Mouse (Mus musculus) heart, postnatal 10 days (tissue): ENCODE measurements around the gene Tmem104. TPM values are rescaled to one million over a fixed set of nuclear protein-coding genes. Genes with fewer than 3 reads are reported as not detected.
A peak's percentile ranks its signal among the peaks of the same experiment; 100 is the strongest.

Experiments
- DNase-seq, 2 experiments: peaks; one replicate each; pipeline ENCODE4 v3.0.0; 2021
- intact Hi-C: fragments of 180-260 bp; cut with DNase I; formaldehyde crosslinking; loops from one replicate; pipeline ENCODE4 v1.15.1; 2025
- total RNA-seq, 2 experiments: library from RNA; stranded (reverse); gene quantifications; 2 replicates each; pipeline ENCODE4 v1.2.3; 2021

Gene Tmem104
- total RNA-seq, 2 experiments from 2014 or later, result 10.9 TPM

- intact Hi-C loops, result loop anchor here (5.0 kb wide), 2 partner anchors 52 to 192 kb away; no protein-coding TSS in a partner anchor
- DNase-seq, result no peak
Measured at GRCm38 (mm10) chr11:115274178-115274577, 86.9 kb downstream of the Tmem104 start.

- DNase-seq, result no peak
- intact Hi-C loops, result loop anchor here (5.0 kb wide), 2 partner anchors 52 to 192 kb away; no protein-coding TSS in a partner anchor
Measured at GRCm38 (mm10) chr11:115274771-115275170, 87.5 kb downstream of the Tmem104 start.

- intact Hi-C loops, result no loop called here
- no peak for DNase-seq
Measured at GRCm38 (mm10) chr11:115275509-115275908, 88.2 kb downstream of the Tmem104 start.

- intact Hi-C loops, result no loop called here
- DNase-seq, result no peak
Measured at GRCm38 (mm10) chr11:115275954-115276353, 88.7 kb downstream of the Tmem104 start.

GRCm38 (mm10) chr11:115276780-115277603 is 89.7 kb downstream of the Tmem104 start, which contains the start of gene Fdxr:
Gene Fdxr, minus strand, starts transcription at chr11:115277050.
- peak; percentile 99 for DNase-seq
- intact Hi-C loops, result no loop called here

GRCm38 (mm10) chr11:115277604-115277975 is 90.3 kb downstream of the Tmem104 start:
- no peak for DNase-seq
- intact Hi-C loops, result no loop called here

GRCm38 (mm10) chr11:115278176-115278575 is 90.9 kb downstream of the Tmem104 start:
- intact Hi-C loops, result no loop called here
- DNase-seq, result no peak

- intact Hi-C loops, result no loop called here
- no peak for DNase-seq
Measured at GRCm38 (mm10) chr11:115279726-115280125, 92.4 kb downstream of the Tmem104 start.

GRCm38 (mm10) chr11:115282295-115282694 is 95.0 kb downstream of the Tmem104 start:
- peak; percentile 52 to 57 for DNase-seq
- intact Hi-C loops, result no loop called here

- no peak for DNase-seq
- intact Hi-C loops, result no loop called here
Measured at GRCm38 (mm10) chr11:115282723-115283485, 95.6 kb downstream of the Tmem104 start.

- no peak for DNase-seq
- intact Hi-C loops, result no loop called here
Measured at GRCm38 (mm10) chr11:115283486-115283765, 96.1 kb downstream of the Tmem104 start.

- intact Hi-C loops, result no loop called here
- no peak for DNase-seq
Measured at GRCm38 (mm10) chr11:115283891-115284620, 96.8 kb downstream of the Tmem104 start.

GRCm38 (mm10) chr11:115285282-115285681 is 98.0 kb downstream of the Tmem104 start:
- intact Hi-C loops, result no loop called here

GRCm38 (mm10) chr11:115286201-115286993 is 99.1 kb downstream of the Tmem104 start:
- DNase-seq, result no peak
- intact Hi-C loops, result no loop called here

More at GRCm38 (mm10) chr11:115285282-115285681, 98.0 kb downstream of the Tmem104 start:
- no peak for DNase-seq

- no peak for DNase-seq
- intact Hi-C loops, result no loop called here
Measured at GRCm38 (mm10) chr11:115287386-115287785, 100.1 kb downstream of the Tmem104 start.

- DNase-seq, result no peak
- intact Hi-C loops, result no loop called here
Measured at GRCm38 (mm10) chr11:115288305-115288704, 101.0 kb downstream of the Tmem104 start.

GRCm38 (mm10) chr11:115289885-115290284 is 102.6 kb downstream of the Tmem104 start:
- DNase-seq, result no peak
- intact Hi-C loops, result no loop called here

GRCm38 (mm10) chr11:115290314-115290713 is 103.0 kb downstream of the Tmem104 start:
- intact Hi-C loops, result no loop called here
- DNase-seq, result no peak

- intact Hi-C loops, result no loop called here
- peak; percentile 89 for DNase-seq
Measured at GRCm38 (mm10) chr11:115290919-115291318, 103.6 kb downstream of the Tmem104 start.

GRCm38 (mm10) chr11:115291503-115291902 is 104.2 kb downstream of the Tmem104 start:
- DNase-seq, result no peak
- intact Hi-C loops, result no loop called here
